Mouse (Mus musculus) embryonic facial prominence, embryonic 14.5 days (tissue): ENCODE measurements around the gene Deaf1. TPM values are rescaled to one million over a fixed set of nuclear protein-coding genes. Genes with fewer than 3 reads are reported as not detected.

Source experiments
- ATAC-seq: fragments of 200-750 bp; cut with Nextera tagmentation; 2 replicates; pipeline ENCODE4 v1.8.0; 2017; ENCODE audit warnings: low read depth, moderate number of reproducible peaks, moderate TSS enrichment
- DNase-seq: peaks from one replicate; pipeline ENCODE4 v3.0.0-alpha.2; 2015; ENCODE audit warnings: low spot score
- H3K27ac ChIP-seq: fragments of 300-500 bp; sonication (generic); replicated peaks from 2 replicates; pipeline ENCODE4 v1.5.1; 2014; ENCODE audit warnings: low read depth, mild to moderate bottlenecking, low read length, moderate library complexity
- H3K27me3 ChIP-seq: fragments of 300-500 bp; sonication (generic); replicated peaks from 2 replicates; pipeline ENCODE4 v1.6.1; 2014; ENCODE audit warnings: low read length; ENCODE audit not compliant: control insufficient read depth, insufficient read depth
- H3K36me3 ChIP-seq: fragments of 300-500 bp; sonication (generic); 2 replicates; pipeline ENCODE4 v1.6.1; 2014; ENCODE audit warnings: low read length, mixed read lengths; ENCODE audit not compliant: control insufficient read depth, insufficient read depth
- H3K4me1 ChIP-seq: fragments of 300-500 bp; sonication (generic); 2 replicates; pipeline ENCODE4 v1.6.1; 2014; ENCODE audit warnings: antibody characterized with exemption, low read length; ENCODE audit not compliant: control insufficient read depth, insufficient read depth
- H3K4me2 ChIP-seq: fragments of 300-500 bp; sonication (generic); 2 replicates; pipeline ENCODE4 v1.6.1; 2014; ENCODE audit warnings: low read depth, mild to moderate bottlenecking, low read length, moderate library complexity, mixed read lengths
- H3K4me3 ChIP-seq: fragments of 300-500 bp; sonication (generic); 2 replicates; pipeline ENCODE4 v1.5.1; 2014; ENCODE audit warnings: low read depth, mild to moderate bottlenecking, low read length
- H3K9ac ChIP-seq: fragments of 300-500 bp; sonication (generic); 2 replicates; pipeline ENCODE4 v1.6.1; 2014; ENCODE audit warnings: low read depth, mild to moderate bottlenecking, low read length, moderate library complexity, mixed read lengths
- H3K9me3 ChIP-seq: fragments of 300-500 bp; sonication (generic); 2 replicates; pipeline ENCODE4 v1.6.1; 2016; ENCODE audit warnings: low read length; ENCODE audit not compliant: control insufficient read depth
- WGBS: fragments of 180-500 bp; shearing (Covaris S2); extraction: QIAGEN DNeasy Blood & Tissue Kit; methylation state at CpG from one replicate; pipeline ENCODE4 v1.1.7; 2014; 5-methylcytosine and 5-hydroxymethylcytosine counted together
- polyA plus RNA-seq: library from polyadenylated mRNA; unstranded; fragments of >200 nt; fragmentation: Nextera tagmentation; extraction: Ambion mirVana; gene quantifications from 2 replicates; pipeline ENCODE4 v1.2.1, GENCODE M21; 2014

Gene Deaf1
- polyA plus RNA-seq, 1 experiment from 2014 or later = 72.7 TPM

GRCm38 (mm10) chr7:141297926-141298650 is 29.4 kb downstream of the Deaf1 start:
- Histone ChIP-seq H3K9me3 (no peaks in the 10 kb centered on the region), H3K27me3 (peaks cover 32% of the 10 kb centered on the region), H3K27ac (no peak overlapping the region), H3K4me1 (0 out of 2 replicates have a peak, but pooled peaks cover 4% of the 10 kb centered on the region), H3K36me3 (peaks cover 45% of the 10 kb centered on the region), H3K9ac (no peak overlapping the region), H3K4me2 (no peak overlapping the region), H3K4me3 (no peak overlapping the region)
- DNase-seq (no peak), ATAC-seq (no peak)
- 76% methylated on average over 3 of the region's 3 CpGs for WGBS

GRCm38 (mm10) chr7:141294479-141294878 is 33.0 kb downstream of the Deaf1 start:
- WGBS = 7% methylated on average over 16 of the region's 22 CpGs
- H3K36me3 ChIP-seq = peaks cover 14% of the 10 kb centered on the region; the same call in 1 of the 2 replicates
- DNase-seq (no peak), ATAC-seq (no peak)
- H3K4me2 ChIP-seq = peak overlapping the region; percentile 79
- H3K9ac ChIP-seq = peak overlapping the region; percentile 62
- peaks cover 54% of the 10 kb centered on the region for H3K27me3 ChIP-seq
- H3K27ac ChIP-seq = no peak overlapping the region
- H3K4me3 ChIP-seq = peak overlapping the region; percentile 37
- H3K4me1 ChIP-seq = peaks cover 10% of the 10 kb centered on the region; the same call in 1 of the 2 replicates
- no peaks in the 10 kb centered on the region for H3K9me3 ChIP-seq

- H3K4me2 ChIP-seq = peak overlapping the region; percentile 79
- 0 out of 2 replicates have a peak, but pooled peaks cover 9% of the 10 kb centered on the region for H3K36me3 ChIP-seq
- H3K9ac ChIP-seq = peak overlapping the region; percentile 62
- ATAC-seq = no peak
- DNase-seq = peak; percentile 26
- H3K4me3 ChIP-seq = peak overlapping the region; percentile 37
- peaks cover 10% of the 10 kb centered on the region; the same call in 1 of the 2 replicates for H3K4me1 ChIP-seq
- peaks cover 54% of the 10 kb centered on the region for H3K27me3 ChIP-seq
- 2% methylated on average over 35 of the region's 53 CpGs for WGBS
- no peaks in the 10 kb centered on the region for H3K9me3 ChIP-seq
- no peak overlapping the region for H3K27ac ChIP-seq
Observed at GRCm38 (mm10) chr7:141293852-141294471, 33.5 kb downstream of the Deaf1 start.

- Histone ChIP-seq H3K27me3 (peaks cover 54% of the 10 kb centered on the region), H3K27ac (no peak overlapping the region), H3K4me3 (peak overlapping the region; percentile 53), H3K9ac (peak overlapping the region; percentile 61; the same call in 1 of the 2 replicates), H3K36me3 (0 out of 2 replicates have a peak, but pooled peaks cover 8% of the 10 kb centered on the region), H3K9me3 (no peaks in the 10 kb centered on the region), H3K4me1 (peaks cover 10% of the 10 kb centered on the region; the same call in 1 of the 2 replicates), H3K4me2 (peak overlapping the region; percentile 95)
- WGBS = 38% methylated on average over 14 of the region's 15 CpGs
- DNase-seq = no peak
- ATAC-seq = no peak
Observed at GRCm38 (mm10) chr7:141292583-141293388, 34.7 kb downstream of the Deaf1 start.

- Histone ChIP-seq H3K4me3 (peak within 1 kb of the TSS; percentile 53), H3K27me3 (peaks cover 54% of the 10 kb centered on the region), H3K9ac (peak within 1 kb of the TSS; percentile 61), H3K36me3 (0 out of 2 replicates have a peak, but pooled peaks cover 3% of the 10 kb centered on the region), H3K4me1 (peaks cover 10% of the 10 kb centered on the region; the same call in 1 of the 2 replicates), H3K9me3 (no peaks in the 10 kb centered on the region), H3K27ac (no peak within 1 kb of the TSS), H3K4me2 (peak within 1 kb of the TSS; percentile 95)
- DNase-seq (peak; percentile 68), ATAC-seq (peak; percentile 89)
- 5% methylated on average over 13 of the region's 46 CpGs for whole genome bisulfite sequencing
Observed at GRCm38 (mm10) chr7:141291921-141292582, 35.4 kb downstream of the Deaf1 start, which contains the start of gene Drd4. Drd4 (plus strand) TSS chr7:141292006.

- no peak overlapping the region for H3K4me3 ChIP-seq
- no peak overlapping the region for H3K27ac ChIP-seq
- no peaks in the 10 kb centered on the region for H3K9me3 ChIP-seq
- peaks cover 21% of the 10 kb centered on the region for H3K27me3 ChIP-seq
- no peak overlapping the region for H3K4me2 ChIP-seq
- no peak for ATAC-seq
- WGBS = 86% methylated on average over 3 of the region's 3 CpGs
- no peaks in the 10 kb centered on the region for H3K36me3 ChIP-seq
- DNase-seq = no peak
- peaks cover 6% of the 10 kb centered on the region; the same call in 1 of the 2 replicates for H3K4me1 ChIP-seq
- no peak overlapping the region for H3K9ac ChIP-seq
Observed at GRCm38 (mm10) chr7:141288042-141288441, 39.4 kb downstream of the Deaf1 start.

- Histone ChIP-seq H3K9me3 (no peaks in the 10 kb centered on the region), H3K4me2 (no peak overlapping the region), H3K27me3 (peaks cover 9% of the 10 kb centered on the region), H3K4me3 (no peak overlapping the region), H3K27ac (no peak overlapping the region), H3K9ac (no peak overlapping the region), H3K36me3 (no peaks in the 10 kb centered on the region), H3K4me1 (peaks cover 7% of the 10 kb centered on the region; the same call in 1 of the 2 replicates)
- ATAC-seq = no peak
- no peak for DNase-seq
- WGBS = 80% methylated on average over 4 of the region's 4 CpGs
Observed at GRCm38 (mm10) chr7:141282756-141283155, 44.7 kb downstream of the Deaf1 start.

- no peaks in the 10 kb centered on the region for H3K9me3 ChIP-seq
- no peak for ATAC-seq
- no peak overlapping the region for H3K9ac ChIP-seq
- WGBS = 59% methylated on average over 6 of the region's 6 CpGs
- no peak for DNase-seq
- no peak overlapping the region for H3K4me2 ChIP-seq
- no peaks in the 10 kb centered on the region for H3K36me3 ChIP-seq
- H3K27me3 ChIP-seq = peaks cover 9% of the 10 kb centered on the region
- no peak overlapping the region for H3K4me3 ChIP-seq
- peaks cover 7% of the 10 kb centered on the region; the same call in 1 of the 2 replicates for H3K4me1 ChIP-seq
- no peak overlapping the region for H3K27ac ChIP-seq
Observed at GRCm38 (mm10) chr7:141281442-141281841, 46.0 kb downstream of the Deaf1 start.
